Mouse (Mus musculus) liver, postnatal 0 days (tissue): ENCODE data around the gene Ms4a18. TPM values are rescaled to one million over a fixed set of nuclear protein-coding genes. Genes with fewer than 3 reads are reported as not detected.

Experiments used
- ATAC-seq: fragments of 200-750 bp; cut with Nextera tagmentation; 2 replicates; pipeline ENCODE4 v1.8.0; 2017; ENCODE audit warnings: mild to moderate bottlenecking, moderate library complexity
- DNase-seq: peaks from one replicate; pipeline ENCODE4 v3.0.0-alpha.2; 2016
- H3K27ac ChIP-seq: fragments of 300-500 bp; sonication (generic); 2 replicates; pipeline ENCODE4 v1.5.1; 2014; ENCODE audit warnings: antibody characterized with exemption, moderate library complexity, mild to moderate bottlenecking, low read depth
- H3K27me3 ChIP-seq: fragments of 300-500 bp; sonication (generic); 2 replicates; pipeline ENCODE4 v1.6.1; 2014; ENCODE audit warnings: low read length, control low read depth, mixed read lengths; ENCODE audit not compliant: insufficient read depth
- H3K36me3 ChIP-seq: fragments of 300-500 bp; sonication (generic); replicated peaks from 2 replicates; pipeline ENCODE4 v1.6.1; 2014; ENCODE audit warnings: mild to moderate bottlenecking, control low read depth, low read length, moderate library complexity, mixed read lengths; ENCODE audit not compliant: insufficient read depth
- H3K4me1 ChIP-seq: fragments of 300-500 bp; sonication (generic); 2 replicates; pipeline ENCODE4 v1.6.1; 2014; ENCODE audit warnings: antibody characterized with exemption, mild to moderate bottlenecking, control low read depth; ENCODE audit not compliant: insufficient read depth
- H3K4me2 ChIP-seq: fragments of 300-500 bp; sonication (generic); 2 replicates; pipeline ENCODE4 v1.6.1; 2014; ENCODE audit warnings: low read depth, mild to moderate bottlenecking, low read length, moderate library complexity, mixed read lengths
- H3K4me3 ChIP-seq: fragments of 300-500 bp; sonication (generic); 2 replicates; pipeline ENCODE4 v1.5.1; 2014; ENCODE audit warnings: low read depth, low read length
- H3K9ac ChIP-seq: fragments of 300-500 bp; sonication (generic); replicated peaks from 2 replicates; pipeline ENCODE4 v1.6.1; 2014; ENCODE audit warnings: mild to moderate bottlenecking, moderate library complexity
- H3K9me3 ChIP-seq: fragments of 300-500 bp; sonication (generic); 2 replicates; pipeline ENCODE4 v1.6.1; 2016; ENCODE audit warnings: mild to moderate bottlenecking, control low read depth, low read length, mixed read lengths
- CTCF ChIP-seq: sonication (generic); IDR thresholded peaks from 2 replicates; pipeline ENCODE4 v1.5.1; 2016; ENCODE audit warnings: antibody characterized with exemption, low read depth
- EP300 ChIP-seq: IDR thresholded peaks from 2 replicates; pipeline ENCODE4 v1.6.1; 2016; ENCODE audit warnings: antibody characterized with exemption, low read depth, mild to moderate bottlenecking
- WGBS: fragments of 180-500 bp; shearing (Covaris S2); extraction: QIAGEN DNeasy Blood & Tissue Kit; methylation state at CpG from one replicate; pipeline ENCODE4 v1.1.7; 2014; ENCODE audit not compliant: insufficient replicate concordance; 5-methylcytosine and 5-hydroxymethylcytosine counted together
- polyA plus RNA-seq: library from polyadenylated mRNA; unstranded; fragments of >200 nt; fragmentation: Nextera tagmentation; extraction: Ambion mirVana; gene quantifications from 2 replicates; pipeline ENCODE4 v1.2.1, GENCODE M21; 2015

Ms4a18 gene
- polyA plus RNA-seq, 1 experiment from 2014 or later = not detected

DNA sequence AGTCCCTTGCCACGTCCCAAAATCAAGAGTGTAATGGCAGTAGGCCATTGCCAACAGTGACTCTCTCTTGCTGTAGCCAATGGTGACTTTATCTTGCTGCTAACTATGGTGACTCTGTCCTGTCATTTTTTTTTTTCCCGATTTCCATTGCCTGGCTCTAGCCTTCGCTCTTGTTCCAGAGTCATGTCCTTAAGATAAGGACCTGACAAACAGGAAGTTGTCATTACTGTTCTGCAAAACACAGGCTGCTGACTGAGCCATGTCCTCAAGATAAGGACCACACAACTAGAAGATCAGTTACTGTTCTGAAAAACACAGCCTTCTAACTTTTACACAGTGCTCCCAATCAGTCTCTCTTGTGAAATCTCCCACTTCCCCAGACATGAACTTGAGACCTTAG, 47.4 kb downstream of the Ms4a18 start:
- Histone ChIP-seq H3K36me3 (no peaks in the 10 kb centered on the region), H3K9ac (no peak overlapping the region), H3K4me1 (no peaks in the 10 kb centered on the region; the same call in 1 of the 2 replicates), H3K9me3 (no peaks in the 10 kb centered on the region; the same call in 1 of the 2 replicates), H3K4me2 (no peak overlapping the region), H3K27ac (no peak overlapping the region), H3K27me3 (no peaks in the 10 kb centered on the region), H3K4me3 (no peak overlapping the region)
- ATAC-seq (peak; percentile 45; the same call in 1 of the 2 replicates), DNase-seq (no peak)
- WGBS = 32% methylated on average over 3 of the region's 3 CpGs
- TF ChIP-seq CTCF (no peak), EP300 (peak; percentile 69)

DNA sequence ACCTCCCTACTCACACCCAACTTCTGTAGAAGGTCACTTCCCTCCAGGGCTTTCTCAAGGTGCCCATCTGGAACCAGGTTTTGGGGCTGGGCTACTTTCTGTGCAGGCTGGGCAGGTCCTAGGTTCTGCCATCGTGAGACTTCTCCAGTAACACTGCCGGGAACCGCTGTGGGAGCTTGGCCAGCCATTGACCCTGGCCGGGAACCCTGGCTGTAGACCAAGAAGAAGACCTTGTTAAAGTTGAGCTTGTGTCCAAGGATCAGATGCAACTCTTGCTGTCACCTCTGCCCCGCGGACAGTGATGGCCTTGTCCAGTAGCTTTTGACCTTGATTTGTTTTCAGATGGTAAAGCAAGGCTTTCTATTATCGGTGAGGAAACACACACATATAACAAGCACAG, 49.3 kb downstream of the Ms4a18 start:
- TF ChIP-seq EP300 (no peak), CTCF (no peak)
- Histone ChIP-seq H3K4me3 (no peak overlapping the region), H3K9me3 (no peaks in the 10 kb centered on the region; the same call in 1 of the 2 replicates), H3K9ac (no peak overlapping the region), H3K36me3 (no peaks in the 10 kb centered on the region), H3K4me2 (no peak overlapping the region), H3K4me1 (no peaks in the 10 kb centered on the region; the same call in 1 of the 2 replicates), H3K27ac (no peak overlapping the region), H3K27me3 (no peaks in the 10 kb centered on the region)
- WGBS = 79% methylated on average over 7 of the region's 7 CpGs
- ATAC-seq (no peak), DNase-seq (no peak)

DNA sequence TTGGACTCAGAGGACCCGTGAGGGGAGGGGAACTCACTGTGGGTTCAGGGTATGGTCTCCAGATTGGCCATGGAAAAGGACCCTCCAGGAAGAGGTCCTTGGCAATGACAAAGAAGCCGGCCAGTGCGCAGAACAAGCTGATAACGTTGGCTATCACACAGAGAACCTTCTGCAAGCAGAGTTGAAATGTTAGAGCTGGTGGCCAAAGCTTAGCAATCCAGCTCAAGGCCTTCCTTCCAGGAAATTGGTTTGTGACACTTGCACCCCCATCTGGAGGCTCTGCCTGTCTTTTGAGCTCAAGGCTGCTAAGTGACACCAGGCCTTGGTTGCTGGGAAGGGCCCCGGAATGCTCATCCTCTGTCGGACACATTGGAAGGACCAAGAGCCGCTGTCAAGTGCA, 52.1 kb downstream of the Ms4a18 start:
- Histone ChIP-seq H3K9me3 (no peaks in the 10 kb centered on the region), H3K4me2 (no peak overlapping the region), H3K27ac (no peak overlapping the region), H3K4me1 (no peaks in the 10 kb centered on the region; the same call in 1 of the 2 replicates), H3K4me3 (no peak overlapping the region), H3K36me3 (no peaks in the 10 kb centered on the region), H3K9ac (no peak overlapping the region), H3K27me3 (no peaks in the 10 kb centered on the region)
- no peak for DNase-seq
- WGBS = 74% methylated on average over 7 of the region's 7 CpGs
- ATAC-seq = no peak
- TF ChIP-seq CTCF (no peak), EP300 (no peak)

DNA sequence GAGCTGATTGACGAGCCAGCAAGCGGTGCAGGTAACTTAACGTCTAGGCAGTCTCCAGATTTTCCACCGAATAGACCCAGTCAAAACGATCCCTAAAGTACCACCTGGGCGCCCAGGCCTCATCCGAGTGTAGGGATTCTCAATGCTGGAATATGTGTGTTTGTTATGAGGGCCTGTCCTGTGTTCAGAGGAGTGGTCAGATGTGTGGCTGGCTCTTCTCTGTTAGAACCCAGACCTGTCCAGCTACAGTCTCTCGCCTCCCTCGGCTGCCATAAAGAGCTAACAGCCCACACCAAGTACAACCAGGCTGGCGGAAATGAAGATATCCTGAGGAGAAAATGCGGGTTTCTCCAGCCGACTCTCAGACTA, 57.9 kb downstream of the Ms4a18 start:
- H3K27me3 ChIP-seq = no peaks in the 10 kb centered on the region
- no peak overlapping the region for H3K9ac ChIP-seq
- DNase-seq (no peak), ATAC-seq (no peak)
- WGBS = 41% methylated on average over 12 of the region's 12 CpGs
- H3K4me3 ChIP-seq = no peak overlapping the region
- no peak overlapping the region for H3K4me2 ChIP-seq
- no peaks in the 10 kb centered on the region for H3K9me3 ChIP-seq
- no peak overlapping the region for H3K27ac ChIP-seq
- H3K4me1 ChIP-seq = no peaks in the 10 kb centered on the region
- no peak for TF ChIP-seq CTCF
- TF ChIP-seq EP300 = no peak
- no peaks in the 10 kb centered on the region for H3K36me3 ChIP-seq

DNA sequence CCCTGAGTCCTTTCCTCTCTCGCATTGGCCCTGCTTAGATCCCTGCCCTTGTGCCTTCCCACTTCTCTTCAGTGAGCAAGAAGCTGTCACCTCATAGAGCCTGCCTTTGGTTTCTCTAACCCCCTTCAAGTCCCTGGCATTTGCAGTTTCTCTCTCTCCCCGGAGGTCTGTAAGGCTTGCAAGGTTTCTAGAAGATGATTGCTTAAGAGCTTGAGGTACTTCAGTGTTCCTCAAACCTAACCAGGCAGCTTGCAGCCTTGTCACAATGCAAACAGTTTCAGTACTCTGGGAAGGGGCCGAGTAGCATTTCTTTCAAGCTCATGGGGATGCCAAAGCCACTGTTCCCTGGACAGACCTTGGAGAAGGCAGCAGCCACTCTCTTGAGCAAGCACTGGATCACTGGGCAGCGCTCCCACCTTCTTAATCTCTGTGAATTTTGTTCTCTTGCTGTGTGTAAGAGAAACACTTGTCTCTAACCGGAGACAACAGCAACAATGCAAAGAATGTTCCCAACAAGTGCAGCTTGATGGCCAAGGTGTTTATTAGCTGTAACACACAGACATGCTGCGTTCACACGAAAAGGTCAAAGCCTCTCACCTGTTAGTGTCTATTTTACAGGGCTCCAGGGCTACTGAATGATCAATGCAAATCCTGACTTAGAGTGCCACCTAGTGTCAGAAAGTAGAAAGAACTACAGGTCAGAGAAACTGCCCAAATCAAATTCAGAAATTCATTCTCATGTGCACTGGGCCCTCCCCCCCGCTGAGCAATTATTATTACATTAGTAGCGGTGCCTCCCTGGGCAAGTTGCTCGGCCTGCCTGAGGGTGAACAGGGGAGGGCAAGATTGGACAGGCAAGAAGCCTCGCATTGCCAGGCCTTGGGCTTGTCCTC, 58.5 kb downstream of the Ms4a18 start:
- ATAC-seq = peak; percentile 56
- Histone ChIP-seq H3K36me3 (no peaks in the 10 kb centered on the region), H3K27ac (no peak overlapping the region), H3K4me2 (no peak overlapping the region; the same call in 1 of the 2 replicates), H3K4me1 (no peaks in the 10 kb centered on the region), H3K9me3 (no peaks in the 10 kb centered on the region), H3K4me3 (no peak overlapping the region), H3K9ac (no peak overlapping the region), H3K27me3 (no peaks in the 10 kb centered on the region)
- WGBS = 23% methylated on average over 11 of the region's 11 CpGs
- DNase-seq = no peak
- TF ChIP-seq CTCF (peak; percentile 83), EP300 (no peak)

DNA sequence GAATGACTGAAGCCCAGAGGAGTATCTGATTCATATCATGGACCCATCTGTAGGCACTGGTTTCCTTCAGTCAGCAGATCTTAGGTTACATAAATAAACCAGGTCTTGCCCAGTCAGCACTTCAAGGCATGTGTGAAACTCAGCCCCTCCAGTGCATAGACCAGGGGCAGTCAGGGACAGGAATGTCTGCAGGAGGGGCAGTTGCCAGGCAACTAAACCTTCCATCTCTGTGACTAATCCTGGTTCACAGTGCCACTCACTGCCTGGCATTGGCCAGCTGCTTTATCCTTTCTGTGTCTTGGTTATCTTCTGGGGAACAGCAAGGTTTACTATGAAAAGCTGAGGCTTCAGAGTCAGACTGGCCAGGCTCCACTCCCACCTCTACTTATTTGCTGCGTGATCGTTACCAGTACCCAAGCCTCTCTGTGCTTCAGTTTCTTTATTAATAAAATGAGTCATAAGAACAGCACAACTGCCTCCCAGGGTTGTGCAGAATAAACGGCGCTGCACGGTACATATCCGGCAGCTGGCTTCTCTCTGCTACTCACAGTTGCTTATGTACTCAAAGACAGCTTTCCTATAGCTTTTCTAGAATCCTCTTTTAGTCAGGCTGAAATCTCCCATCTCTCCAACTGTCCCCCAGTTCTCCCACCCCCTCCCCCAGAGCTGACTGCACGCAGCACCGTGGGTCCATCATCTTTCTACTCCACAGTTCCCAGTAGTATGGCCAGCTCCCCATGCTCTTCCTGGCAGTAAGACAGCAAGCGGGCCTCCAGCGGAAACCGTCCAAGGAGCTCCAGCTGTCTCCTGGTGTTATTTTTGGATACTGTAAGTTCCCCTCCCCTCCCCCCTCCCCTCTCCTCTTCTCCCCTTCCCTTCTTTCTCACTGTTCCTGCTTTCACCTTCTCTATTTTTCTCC, 65.6 kb downstream of the Ms4a18 start:
- Histone ChIP-seq H3K4me2 (no peak overlapping the region), H3K27ac (peak overlapping the region; percentile 29; the same call in 1 of the 2 replicates), H3K4me1 (peaks cover 10% of the 10 kb centered on the region), H3K9ac (0 out of 2 replicates have a peak overlapping the region, but pooled peaks have one; percentile 1), H3K9me3 (no peaks in the 10 kb centered on the region), H3K36me3 (no peaks in the 10 kb centered on the region), H3K4me3 (no peak overlapping the region), H3K27me3 (peaks cover 3% of the 10 kb centered on the region; the same call in 1 of the 2 replicates)
- WGBS = 57% methylated on average over 11 of the region's 11 CpGs
- ATAC-seq (no peak), DNase-seq (no peak)
- TF ChIP-seq CTCF (no peak), EP300 (no peak)
